Mouse (Mus musculus): Measurements from ENCODE around the gene Iqsec1. TPM values are rescaled to one million over a fixed set of nuclear protein-coding genes. Genes with fewer than 3 reads are reported as not detected.

Iqsec1 gene
- polyA plus RNA-seq, 1 experiment = 90.9 TPM

DNA sequence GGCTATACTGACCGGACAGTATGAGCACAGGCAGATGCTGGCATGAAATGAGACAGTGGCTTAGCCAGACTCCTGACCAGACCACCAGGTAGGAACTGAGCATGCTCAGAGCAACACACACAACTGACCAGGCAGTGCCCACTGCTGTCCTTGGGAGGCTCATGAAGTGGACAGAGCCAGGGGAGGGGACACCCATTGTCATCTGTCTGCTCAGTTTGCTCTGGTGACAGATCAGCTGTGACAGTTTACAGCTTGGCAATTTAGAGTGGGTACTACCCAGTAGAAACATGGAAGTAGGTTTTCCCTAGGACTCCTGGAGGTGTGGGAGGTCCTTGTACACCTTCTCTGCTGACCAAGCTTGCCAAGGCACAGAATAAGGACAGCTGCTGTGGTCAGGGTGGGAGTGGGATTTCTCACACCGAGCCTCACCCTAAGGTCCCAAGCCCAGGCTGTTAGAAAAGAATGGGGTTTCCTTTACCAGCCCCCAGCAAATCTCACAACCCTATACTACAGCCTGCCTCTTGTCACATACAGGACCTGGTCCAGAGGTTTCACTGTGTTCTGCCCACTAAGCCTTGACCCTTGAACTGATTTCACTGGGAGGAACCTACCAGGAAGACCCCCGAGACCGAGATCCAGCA, 253.0 kb downstream of the Iqsec1 start:
- no peaks in the 10 kb centered on the region for H3K9me3 ChIP-seq
- H3K27me3 ChIP-seq (replicated peaks) = peaks cover 19% of the 10 kb centered on the region
- peaks cover 62% of the 10 kb centered on the region for H3K36me3 ChIP-seq (replicated peaks; ENCODE audit: low read length)
- peaks cover 98% of the 10 kb centered on the region for H3K4me1 ChIP-seq
- no peak for TF ChIP-seq FLI1 (IDR thresholded peaks at IDR 0.05; ENCODE audit: low read length)
- TF ChIP-seq GATA1 (IDR thresholded peaks at IDR 0.05; ENCODE audit: borderline replicate concordance, low read length) = no peak
- peak overlapping the region; percentile 18 for H3K4me3 ChIP-seq (replicated peaks)

DNA sequence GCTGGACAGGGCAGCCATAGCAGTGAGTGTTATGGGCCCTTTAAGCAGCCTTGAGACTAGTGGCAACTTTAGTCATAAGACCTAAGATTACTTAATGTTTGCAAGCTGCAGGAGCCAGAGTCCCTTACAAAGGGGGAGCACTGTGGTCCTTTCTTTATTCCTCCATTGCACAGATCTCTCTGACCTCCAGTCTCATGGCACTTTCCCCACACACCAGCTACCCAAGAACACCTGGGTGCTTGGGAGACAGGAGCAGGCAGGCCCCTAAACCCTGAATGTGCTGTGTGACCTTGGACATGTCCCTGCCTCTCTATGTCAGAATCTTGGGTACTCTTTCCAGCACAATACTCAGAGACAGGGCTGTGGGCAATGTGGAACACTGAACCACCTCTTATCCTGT, 253.7 kb downstream of the Iqsec1 start:
- Histone ChIP-seq H3K4me3 (replicated peaks) (peak overlapping the region; percentile 8), H3K36me3 (replicated peaks; ENCODE audit: low read length) (peaks cover 69% of the 10 kb centered on the region)

DNA sequence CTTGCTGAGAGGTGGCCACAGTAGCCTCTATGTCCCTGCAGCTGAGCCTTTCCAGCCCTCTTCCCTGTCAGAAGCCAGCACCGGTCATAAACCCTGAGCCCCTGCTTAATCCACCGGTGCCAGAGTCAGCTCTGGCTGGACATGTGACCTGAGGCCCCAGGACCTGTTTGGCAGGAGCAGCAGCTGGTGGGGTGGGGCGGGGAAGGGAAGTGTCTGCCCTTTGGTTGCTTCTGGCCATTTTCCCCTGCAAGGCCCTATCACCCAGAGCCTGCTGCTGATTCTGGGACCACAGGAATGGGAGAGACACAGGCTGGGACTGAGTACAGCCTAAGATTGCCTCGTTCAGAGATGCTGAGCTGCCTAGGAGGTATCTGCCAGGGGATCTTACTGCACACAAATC, 257.2 kb downstream of the Iqsec1 start:
- Histone ChIP-seq H3K4me1 (peaks cover 84% of the 10 kb centered on the region), H3K9me3 (no peaks in the 10 kb centered on the region), H3K4me3 (replicated peaks) (no peak overlapping the region), H3K36me3 (replicated peaks; ENCODE audit: low read length) (peaks cover 73% of the 10 kb centered on the region), H3K27me3 (replicated peaks) (peaks cover 12% of the 10 kb centered on the region)
- TF ChIP-seq GATA1 (IDR thresholded peaks at IDR 0.05; ENCODE audit: borderline replicate concordance, low read length) = no peak
- TF ChIP-seq FLI1 (IDR thresholded peaks at IDR 0.05; ENCODE audit: low read length) = no peak

More for the DNA sequence above, 253.7 kb downstream of the Iqsec1 start:
- no peak for TF ChIP-seq GATA1 (IDR thresholded peaks at IDR 0.05; ENCODE audit: borderline replicate concordance, low read length)
- no peak for TF ChIP-seq FLI1 (IDR thresholded peaks at IDR 0.05; ENCODE audit: low read length)
- peaks cover 96% of the 10 kb centered on the region for H3K4me1 ChIP-seq
- H3K9me3 ChIP-seq = no peaks in the 10 kb centered on the region
- peaks cover 19% of the 10 kb centered on the region for H3K27me3 ChIP-seq (replicated peaks)

DNA sequence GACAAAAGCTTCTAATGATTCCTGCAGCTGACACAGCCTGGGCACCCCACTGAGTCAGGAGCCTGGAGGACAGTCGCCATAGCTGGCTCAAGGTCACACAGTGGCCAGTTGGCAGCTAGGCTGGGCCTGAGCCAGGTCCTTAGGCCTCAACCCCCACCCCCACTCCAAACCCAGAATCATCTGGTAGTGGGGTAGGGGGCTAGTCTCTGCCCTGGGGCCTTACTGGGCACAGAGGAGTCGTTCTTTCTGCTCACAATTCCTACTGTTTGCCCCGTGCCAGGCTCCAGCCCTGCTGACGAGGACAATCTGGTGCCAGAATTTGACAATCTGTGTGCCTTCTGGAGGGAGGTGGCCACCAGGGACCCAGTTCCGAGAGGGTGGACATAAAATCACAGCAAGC, 258.7 kb downstream of the Iqsec1 start:
- peaks cover 82% of the 10 kb centered on the region for H3K4me1 ChIP-seq
- H3K36me3 ChIP-seq (replicated peaks; ENCODE audit: low read length) = peaks cover 71% of the 10 kb centered on the region
- H3K27me3 ChIP-seq (replicated peaks) = no peaks in the 10 kb centered on the region
- TF ChIP-seq FLI1 (IDR thresholded peaks at IDR 0.05; ENCODE audit: low read length) (no peak), GATA1 (IDR thresholded peaks at IDR 0.05; ENCODE audit: borderline replicate concordance, low read length) (no peak)
- H3K4me3 ChIP-seq (replicated peaks) = no peak overlapping the region
- no peaks in the 10 kb centered on the region for H3K9me3 ChIP-seq

DNA sequence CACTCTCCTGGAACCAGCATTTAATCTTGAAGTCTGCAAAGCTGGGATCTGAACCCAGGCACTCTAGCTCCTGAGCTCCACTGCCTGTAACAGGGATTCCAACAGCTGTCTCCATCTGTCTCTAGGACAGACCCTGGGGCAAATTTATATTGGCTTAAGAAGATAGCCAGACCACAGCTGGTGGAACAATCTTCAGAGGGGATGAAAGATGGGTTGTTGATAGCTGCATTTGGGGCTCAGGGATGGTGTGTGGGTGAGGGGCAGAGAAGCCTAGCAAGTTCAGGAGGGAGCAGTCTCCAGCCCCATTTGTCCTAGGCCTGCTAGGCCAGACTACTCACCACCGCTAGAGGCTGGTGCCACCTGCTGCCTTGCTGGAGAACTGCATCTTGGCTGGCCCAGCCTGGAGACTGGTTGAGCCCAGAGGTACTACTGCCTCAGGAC, 260.0 kb downstream of the Iqsec1 start:
- TF ChIP-seq FLI1 (IDR thresholded peaks at IDR 0.05; ENCODE audit: low read length) (no peak), GATA1 (IDR thresholded peaks at IDR 0.05; ENCODE audit: borderline replicate concordance, low read length) (no peak)
- H3K36me3 ChIP-seq (replicated peaks; ENCODE audit: low read length) = peaks cover 74% of the 10 kb centered on the region
- no peak overlapping the region for H3K4me3 ChIP-seq (replicated peaks)

DNA sequence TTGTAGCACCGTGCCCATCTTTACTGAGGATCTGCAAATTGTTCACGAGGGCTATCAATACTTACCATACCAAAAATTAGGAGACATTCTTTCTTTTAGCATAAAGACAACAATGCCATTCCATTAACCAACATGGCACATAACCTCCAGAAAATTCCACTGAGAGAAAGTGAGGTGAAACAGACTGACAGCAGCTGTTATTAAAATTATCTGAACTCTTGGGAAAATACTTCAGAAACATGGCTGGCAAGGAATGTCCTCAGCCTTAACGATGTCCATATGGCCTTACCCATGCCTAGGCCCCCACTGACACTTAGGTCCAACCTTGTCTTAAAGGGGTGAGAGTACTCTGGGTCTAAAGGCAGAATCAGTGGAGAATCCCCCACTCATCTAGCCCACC, 260.7 kb downstream of the Iqsec1 start:
- no peaks in the 10 kb centered on the region for H3K9me3 ChIP-seq
- TF ChIP-seq FLI1 (IDR thresholded peaks at IDR 0.05; ENCODE audit: low read length) = no peak
- TF ChIP-seq GATA1 (IDR thresholded peaks at IDR 0.05; ENCODE audit: borderline replicate concordance, low read length) = no peak
- no peak overlapping the region for H3K4me3 ChIP-seq (replicated peaks)
- H3K27me3 ChIP-seq (replicated peaks) = no peaks in the 10 kb centered on the region
- peaks cover 66% of the 10 kb centered on the region for H3K4me1 ChIP-seq
- peaks cover 75% of the 10 kb centered on the region for H3K36me3 ChIP-seq (replicated peaks; ENCODE audit: low read length)

More for the DNA sequence above, 260.0 kb downstream of the Iqsec1 start:
- Histone ChIP-seq H3K4me1 (peaks cover 73% of the 10 kb centered on the region), H3K9me3 (no peaks in the 10 kb centered on the region), H3K27me3 (replicated peaks) (no peaks in the 10 kb centered on the region)

DNA sequence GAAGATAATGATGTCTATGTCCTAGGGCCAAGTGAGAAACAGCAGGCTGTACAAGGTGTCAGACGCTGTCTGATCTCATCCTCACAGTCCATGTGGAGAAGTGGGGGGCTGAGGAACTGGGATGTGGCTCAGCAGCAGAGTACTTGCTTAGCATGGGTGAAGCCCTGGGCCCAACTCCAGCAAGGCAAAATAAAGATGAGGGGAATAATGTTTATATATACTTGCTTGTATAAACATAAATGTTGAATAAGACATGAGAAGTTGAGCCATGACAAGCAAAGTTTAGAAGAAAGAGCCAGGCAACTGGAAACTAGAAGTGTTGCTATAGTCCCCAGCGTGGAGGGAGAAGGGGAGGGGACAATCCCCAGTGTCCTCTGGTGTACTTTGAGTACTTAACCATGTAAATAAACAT, 261.8 kb downstream of the Iqsec1 start:
- no peak for TF ChIP-seq GATA1 (IDR thresholded peaks at IDR 0.05; ENCODE audit: borderline replicate concordance, low read length)
- Histone ChIP-seq H3K9me3 (no peaks in the 10 kb centered on the region), H3K36me3 (replicated peaks; ENCODE audit: low read length) (peaks cover 86% of the 10 kb centered on the region), H3K4me3 (replicated peaks) (no peak overlapping the region), H3K27me3 (replicated peaks) (no peaks in the 10 kb centered on the region), H3K4me1 (peaks cover 64% of the 10 kb centered on the region)

DNA sequence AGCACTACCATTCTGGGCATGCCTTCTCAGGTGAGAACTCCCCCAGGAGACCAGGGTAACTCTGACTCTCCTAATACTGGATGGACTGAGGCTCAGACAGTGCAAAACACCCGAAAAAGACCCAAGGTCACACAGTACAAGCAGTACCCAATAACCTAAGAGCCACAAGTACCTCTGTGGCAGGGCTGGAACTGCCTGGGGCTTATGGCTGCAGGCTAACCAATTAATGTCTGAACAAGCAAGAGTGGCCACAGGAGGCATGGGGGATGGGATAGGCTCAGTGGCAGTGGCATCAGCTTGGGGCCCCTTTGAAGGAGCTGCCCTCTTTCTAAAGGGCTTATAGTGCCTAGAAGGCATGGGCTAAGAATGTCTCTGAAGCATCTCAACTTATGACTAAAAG, 263.0 kb downstream of the Iqsec1 start:
- no peak for TF ChIP-seq FLI1 (IDR thresholded peaks at IDR 0.05; ENCODE audit: low read length)
- no peak for TF ChIP-seq GATA1 (IDR thresholded peaks at IDR 0.05; ENCODE audit: borderline replicate concordance, low read length)
- H3K4me3 ChIP-seq (replicated peaks) = no peak overlapping the region
- H3K4me1 ChIP-seq = peaks cover 64% of the 10 kb centered on the region
- H3K36me3 ChIP-seq (replicated peaks; ENCODE audit: low read length) = peaks cover 82% of the 10 kb centered on the region
- no peaks in the 10 kb centered on the region for H3K27me3 ChIP-seq (replicated peaks)
- no peaks in the 10 kb centered on the region for H3K9me3 ChIP-seq

DNA sequence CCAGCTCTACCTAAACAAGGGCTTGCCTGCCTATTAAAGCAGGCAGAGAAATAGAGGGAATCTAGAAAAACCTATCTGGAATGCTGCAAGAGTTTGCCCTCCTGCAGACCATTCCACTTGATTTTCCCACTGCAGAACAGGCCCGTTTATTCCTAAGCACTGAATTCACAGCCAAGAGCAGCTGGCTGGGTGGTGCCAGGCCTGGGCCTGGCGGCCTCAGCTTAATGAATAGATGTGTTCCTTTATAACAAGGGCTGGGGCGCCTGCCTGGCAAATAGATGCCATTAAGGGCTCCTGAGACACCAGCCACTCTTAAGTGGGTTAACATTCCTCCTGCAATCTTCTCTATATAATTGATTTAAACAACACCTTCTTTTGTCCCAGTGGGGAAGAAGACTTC, 265.5 kb downstream of the Iqsec1 start:
- no peak overlapping the region for H3K4me3 ChIP-seq (replicated peaks)
- TF ChIP-seq FLI1 (IDR thresholded peaks at IDR 0.05; ENCODE audit: low read length) (no peak), GATA1 (IDR thresholded peaks at IDR 0.05; ENCODE audit: borderline replicate concordance, low read length) (no peak)
- no peaks in the 10 kb centered on the region for H3K9me3 ChIP-seq
- H3K27me3 ChIP-seq (replicated peaks) = no peaks in the 10 kb centered on the region
- peaks cover 64% of the 10 kb centered on the region for H3K4me1 ChIP-seq
- H3K36me3 ChIP-seq (replicated peaks; ENCODE audit: low read length) = peaks cover 69% of the 10 kb centered on the region

DNA sequence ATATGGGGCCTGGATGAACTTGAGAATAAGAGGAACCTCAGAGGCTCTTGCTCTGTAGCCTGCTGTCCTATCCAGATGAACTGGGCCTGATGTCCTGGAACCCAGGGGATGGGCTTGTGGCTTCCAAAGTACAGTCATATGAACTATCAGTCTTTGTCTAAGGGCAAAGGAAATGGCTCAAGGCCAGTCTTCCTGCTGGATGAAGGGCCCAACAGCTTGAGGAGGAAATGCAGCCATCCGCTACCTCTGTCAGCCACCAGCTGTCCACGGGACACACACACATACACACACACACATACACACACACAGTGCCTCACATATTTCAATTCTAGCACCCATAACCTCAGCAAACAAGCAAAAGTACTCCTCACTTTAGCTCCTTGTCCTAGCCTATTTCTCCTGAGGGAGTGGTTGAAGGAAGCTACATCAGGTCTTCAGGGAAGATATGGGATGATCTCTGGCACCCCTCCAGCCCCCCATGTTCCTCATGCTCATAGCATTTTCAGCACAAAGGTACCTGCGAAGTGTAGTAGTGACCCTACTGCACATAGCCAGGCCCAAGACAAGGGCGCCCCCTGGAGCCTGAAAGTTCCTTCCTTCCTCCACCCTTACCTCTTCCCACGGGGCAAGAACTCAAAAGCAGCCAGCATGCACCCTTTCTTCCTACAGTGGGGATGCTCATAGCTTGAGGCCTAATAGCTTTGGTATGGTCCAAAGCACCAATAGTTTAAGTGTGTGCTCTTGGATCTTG, 267.3 kb downstream of the Iqsec1 start:
- H3K27me3 ChIP-seq (replicated peaks) = no peaks in the 10 kb centered on the region
- peak overlapping the region; percentile 65 for H3K4me3 ChIP-seq (replicated peaks)
- H3K4me1 ChIP-seq = peaks cover 76% of the 10 kb centered on the region
- H3K36me3 ChIP-seq (replicated peaks; ENCODE audit: low read length) = peaks cover 57% of the 10 kb centered on the region
- TF ChIP-seq FLI1 (IDR thresholded peaks at IDR 0.05; ENCODE audit: low read length) (no peak), GATA1 (IDR thresholded peaks at IDR 0.05; ENCODE audit: borderline replicate concordance, low read length) (no peak)
- no peaks in the 10 kb centered on the region for H3K9me3 ChIP-seq

All from megakaryocyte, embryonic 14.5 days (primary cell).